Mouse (Mus musculus) heart, adult 9 months (tissue): ENCODE results near the gene Gga2.

Source experiments
- DNase-seq, 2 experiments: peaks; one replicate each; pipeline ENCODE4 v3.0.0; 2022; ENCODE audit warnings: low spot score in 2 of 2

The Gga2 gene

DNA sequence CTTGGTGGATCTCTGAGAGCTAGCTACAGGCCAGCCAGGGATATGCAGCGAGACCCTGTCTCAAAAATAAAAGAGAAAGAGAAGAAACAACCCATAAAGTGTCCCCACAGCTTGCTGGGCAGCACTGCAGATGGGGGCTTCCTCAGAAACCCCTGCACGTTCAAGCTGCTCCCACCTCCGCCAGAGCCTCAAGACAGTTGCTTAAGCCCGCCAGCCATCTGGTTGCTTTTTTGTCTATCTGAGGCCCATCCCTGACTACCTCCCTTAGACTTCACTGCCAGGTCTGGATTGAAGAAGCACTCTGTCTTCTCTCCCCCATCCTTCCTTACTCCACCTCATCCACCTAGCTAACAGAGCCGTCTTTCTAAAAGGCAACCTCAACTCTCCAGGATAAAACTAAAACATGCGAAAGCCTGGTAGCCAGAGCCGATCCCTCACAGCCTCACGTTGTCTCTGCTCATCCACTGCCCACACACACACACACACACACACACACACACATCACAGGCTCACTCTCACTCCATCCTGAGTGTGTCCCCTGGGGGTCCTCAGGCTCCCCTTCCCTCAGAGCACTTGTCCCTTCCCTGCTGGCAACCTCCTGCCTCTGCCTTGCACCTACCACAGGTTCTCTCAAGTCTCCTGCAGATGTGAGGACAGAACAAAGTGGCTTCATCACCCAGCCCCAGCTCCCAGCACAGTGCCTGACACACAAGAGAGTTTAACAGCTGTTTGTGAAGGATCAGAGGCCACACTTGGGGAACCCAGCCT is 82.7 kb downstream of the Gga2 start:
- no peak for DNase-seq

- no peak for DNase-seq
Measured at GRCm38 (mm10) chr7:121936861-121937630, 84.0 kb downstream of the Gga2 start.
